Mouse (Mus musculus) ES-E14 (cell line): ENCODE measurements around the gene Gm16181. TPM values are rescaled to one million over a fixed set of nuclear protein-coding genes. Genes with fewer than 3 reads are reported as not detected.

Source experiments
- DNase-seq: peaks from one replicate; pipeline ENCODE4 v3.0.0-alpha.2; 2013; ENCODE audit warnings: low read depth, low spot score
- H3K27ac ChIP-seq: 2 replicates; pipeline ENCODE4 v1.5.1; 2012; ENCODE audit warnings: low read depth, mild to moderate bottlenecking, low read length, moderate library complexity, mixed read lengths; ENCODE audit not compliant: poor library complexity, insufficient read depth, severe bottlenecking
- H3K36me3 ChIP-seq: 2 replicates; pipeline ENCODE4 v1.6.1; 2012; ENCODE audit warnings: mild to moderate bottlenecking, low read length, moderate library complexity, mixed read lengths; ENCODE audit not compliant: control insufficient read depth, poor library complexity, insufficient read depth, severe bottlenecking
- H3K4me1 ChIP-seq, 2 experiments: fragments of 150-350 bp in 1 of 2; sonication (generic) in 1 of 2; 2 replicates each; pipeline ENCODE4 v1.6.1; 2012; ENCODE audit warnings: low read length in 2 of 2, mild to moderate bottlenecking in 1 of 2, mixed read lengths in 1 of 2; ENCODE audit not compliant: control insufficient read depth in 2 of 2, insufficient read depth in 2 of 2, poor library complexity in 1 of 2
- H3K4me3 ChIP-seq, 2 experiments: fragments of 150-350 bp in 1 of 2; sonication (generic) in 1 of 2; 2 replicates each; pipeline ENCODE4 v1.5.1; 2012; ENCODE audit warnings: low read length in 2 of 2, low read depth in 1 of 2, mild to moderate bottlenecking in 1 of 2, mixed read lengths in 1 of 2; ENCODE audit not compliant: insufficient read depth in 1 of 2, poor library complexity in 1 of 2, severe bottlenecking in 1 of 2
- H3K9ac ChIP-seq: 2 replicates; pipeline ENCODE4 v1.6.1; 2012; ENCODE audit warnings: low read depth, mild to moderate bottlenecking, low read length, mixed read lengths; ENCODE audit not compliant: poor library complexity, insufficient read depth, severe bottlenecking
- H3K9me3 ChIP-seq: fragments of 150-350 bp; sonication (generic); 2 replicates; pipeline ENCODE4 v1.6.1; 2012; ENCODE audit warnings: low read depth, mild to moderate bottlenecking, low read length; ENCODE audit not compliant: control insufficient read depth, insufficient read depth
- CHD2 ChIP-seq: IDR thresholded peaks from 2 replicates; pipeline ENCODE4 v1.6.1; 2014; ENCODE audit warnings: mild to moderate bottlenecking, low read depth, low read length, inconsistent platforms
- HCFC1 ChIP-seq: IDR thresholded peaks from 2 replicates; pipeline ENCODE4 v1.6.1; 2012; ENCODE audit warnings: low read length, inconsistent platforms, borderline replicate concordance; ENCODE audit not compliant: insufficient read depth
- MAFK ChIP-seq: IDR thresholded peaks from 2 replicates; pipeline ENCODE4 v1.6.1; 2014; ENCODE audit warnings: mild to moderate bottlenecking, low read depth, low read length, inconsistent platforms; ENCODE audit not compliant: insufficient read depth
- ZC3H11A ChIP-seq: IDR thresholded peaks from 2 replicates; pipeline ENCODE4 v1.6.1; 2012; ENCODE audit warnings: low read depth, mild to moderate bottlenecking, inconsistent platforms, low read length, borderline replicate concordance
- ZNF384 ChIP-seq: IDR thresholded peaks from 2 replicates; pipeline ENCODE4 v1.6.1; 2012; ENCODE audit warnings: low read depth, low read length, inconsistent platforms
- in situ Hi-C, 2 experiments: fragments of 600-800 bp; cut with MboI; formaldehyde crosslinking; loops; one replicate each; pipeline ENCODE4 v1.15.1; 2025; ENCODE audit warnings: low sequenced_read_pairs in 2 of 2, inconsistent platforms in 1 of 2; ENCODE audit not compliant: unreplicated experiment in 2 of 2
- total RNA-seq: library from RNA; depleted of rRNA; stranded (reverse); fragments of 300-350 nt; gene quantifications from 2 replicates; pipeline ENCODE4 v1.2.3, GENCODE M21; 2012

The Gm16181 gene
- total RNA-seq, 1 experiment: not detected

DNA sequence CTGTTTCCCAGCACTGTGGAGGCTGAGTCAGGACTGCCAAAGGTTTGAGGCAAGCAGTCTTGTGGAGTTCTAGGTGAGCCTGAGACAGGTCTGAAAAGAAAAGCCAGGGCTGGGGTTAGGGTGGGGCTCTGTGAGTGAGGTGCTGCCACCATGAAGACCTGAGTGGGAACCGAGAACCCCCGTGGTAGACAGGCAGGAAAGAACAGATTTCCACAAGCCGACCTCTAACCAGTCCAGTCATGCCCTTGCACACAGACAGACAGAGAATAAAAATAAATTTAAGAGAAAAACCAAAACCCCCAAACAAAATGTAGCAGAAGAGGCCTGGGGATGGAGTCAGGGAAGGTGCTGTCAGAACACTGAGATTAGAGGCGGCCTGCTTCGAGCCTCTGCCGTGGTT is 45.3 kb upstream of the Gm16181 start:
- no peak overlapping the region for H3K4me3 ChIP-seq
- H3K9me3 ChIP-seq: no peaks in the 10 kb centered on the region
- no peak overlapping the region for H3K27ac ChIP-seq
- H3K9ac ChIP-seq: no peak overlapping the region
- H3K4me1 ChIP-seq: no peaks in the 10 kb centered on the region
- in situ Hi-C loops: no loop called here
- no peak for DNase-seq
- no peaks in the 10 kb centered on the region for H3K36me3 ChIP-seq
- TF ChIP-seq HCFC1 (no peak), ZC3H11A (no peak), MAFK (no peak), ZNF384 (no peak), CHD2 (no peak)

DNA sequence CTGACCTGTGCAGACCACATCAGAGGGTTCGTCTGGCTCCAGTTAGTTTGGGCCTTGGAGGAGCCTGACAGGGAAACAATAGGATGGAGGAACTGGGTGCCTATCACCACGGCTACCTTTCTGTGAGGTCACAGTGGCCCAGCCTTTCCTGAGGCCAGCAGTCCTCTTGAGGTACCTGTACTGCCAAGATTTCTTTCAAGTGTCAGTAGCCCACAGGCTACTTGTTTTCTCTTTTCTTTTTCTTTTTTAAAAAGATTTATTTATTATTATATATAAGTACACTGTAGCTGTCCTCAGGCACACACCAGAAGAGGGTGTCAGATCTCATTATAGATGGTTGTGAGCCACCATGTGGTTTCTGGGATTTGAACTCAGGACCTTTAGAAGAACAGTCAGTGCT is 44.7 kb upstream of the Gm16181 start, which contains the start of gene Aif1:
Gene Aif1 (minus strand): TSS at position 101 of the 400 bp plus-strand sequence.
- H3K36me3 ChIP-seq: no peaks in the 10 kb centered on the region
- no peak for DNase-seq
- no peaks in the 10 kb centered on the region for H3K9me3 ChIP-seq
- no peak within 1 kb of the TSS for H3K27ac ChIP-seq
- H3K4me3 ChIP-seq: no peak within 1 kb of the TSS
- H3K9ac ChIP-seq: no peak within 1 kb of the TSS
- no peak for TF ChIP-seq ZC3H11A
- no peak for TF ChIP-seq HCFC1
- no peak for TF ChIP-seq CHD2
- TF ChIP-seq MAFK: no peak
- TF ChIP-seq ZNF384: no peak
- in situ Hi-C loops: no loop called here
- H3K4me1 ChIP-seq: no peaks in the 10 kb centered on the region

GRCm38 (mm10) chr17:35178528-35178927 is 42.1 kb upstream of the Gm16181 start:
- Histone ChIP-seq H3K27ac (no peak overlapping the region), H3K9ac (no peak overlapping the region), H3K4me1 (peaks cover 0 to 2% of the 10 kb centered on the region in 2 experiments; a peak in 1 of 4 replicates), H3K4me3 (no peak overlapping the region), H3K9me3 (no peaks in the 10 kb centered on the region), H3K36me3 (no peaks in the 10 kb centered on the region)
- no peak for DNase-seq
- in situ Hi-C loops: no loop called here
- no peak for TF ChIP-seq CHD2
- TF ChIP-seq HCFC1: no peak
- TF ChIP-seq ZNF384: no peak
- TF ChIP-seq ZC3H11A: 0 out of 2 replicates have a peak, but pooled peaks have one; percentile 11
- no peak for TF ChIP-seq MAFK

- no peak for DNase-seq
- H3K9ac ChIP-seq: no peak overlapping the region
- H3K27ac ChIP-seq: no peak overlapping the region
- no peak overlapping the region for H3K4me3 ChIP-seq
- H3K9me3 ChIP-seq: no peaks in the 10 kb centered on the region
- TF ChIP-seq CHD2 (no peak), HCFC1 (no peak), MAFK (no peak), ZC3H11A (no peak), ZNF384 (no peak)
- in situ Hi-C loops: no loop called here
- no peaks in the 10 kb centered on the region for H3K36me3 ChIP-seq
- peaks cover 0 to 9% of the 10 kb centered on the region in 2 experiments; a peak in 1 of 4 replicates for H3K4me1 ChIP-seq
Measured at GRCm38 (mm10) chr17:35180093-35180492, 40.5 kb upstream of the Gm16181 start.
